Mouse (Mus musculus): ENCODE data around the gene Hectd4.

Gene Hectd4

DNA sequence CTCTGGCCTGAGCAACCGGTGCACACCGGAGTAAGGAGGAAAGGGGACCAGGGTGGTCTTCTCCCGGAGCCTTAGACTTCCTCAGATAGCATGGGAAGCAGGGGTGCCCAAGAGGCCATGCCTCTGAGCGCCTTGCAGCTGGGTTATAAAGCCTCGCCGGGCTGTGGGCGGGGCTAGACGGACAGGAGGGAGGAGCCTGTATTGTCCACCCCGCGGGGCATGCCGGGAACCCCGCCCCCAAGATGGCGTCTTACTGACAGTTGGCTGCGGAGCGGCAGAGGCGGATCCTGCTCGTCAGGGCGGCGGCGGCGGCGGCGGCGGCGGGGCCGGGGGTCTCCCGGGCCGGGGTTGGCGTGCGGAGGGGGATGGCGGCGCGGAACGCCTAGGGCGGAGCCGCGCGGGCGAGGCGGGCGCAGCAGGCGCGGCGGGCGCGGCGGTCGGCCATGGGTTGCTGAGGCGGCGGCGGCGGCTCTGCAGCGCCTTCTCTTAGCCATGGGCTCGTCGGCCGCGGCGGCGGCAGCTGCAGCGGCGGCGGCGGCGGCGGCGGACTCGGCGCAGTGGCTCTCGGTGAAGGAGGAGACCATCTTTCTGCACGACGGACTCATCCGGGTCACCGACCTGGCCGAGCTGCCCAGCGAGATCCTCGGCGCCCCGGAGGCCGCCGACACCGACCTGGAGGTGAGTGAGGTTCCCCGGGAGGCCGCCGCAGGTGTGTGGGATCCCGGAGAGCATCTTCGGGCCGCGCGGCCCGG is at the start of gene Hectd4:
Hectd4 (plus strand) TSS at position 240 of the 752 bp plus-strand sequence.
- CTCF ChIA-PET: interaction anchor here in 3 of 4 experiments (0.6 to 1.4 kb wide), 5 partner anchors 9 to 180 kb away, joined by 3 to 4 read pairs (median 3); no protein-coding TSS in a partner anchor
- POLR2A ChIA-PET: interaction anchor here (0.6 to 10.0 kb wide), 34 partner anchors 9 to 852 kb away, joined by 3 to 153 read pairs (median 4); partner anchors contain the start of genes Naa25 (in 3 of the 4), Rpl6 (in 2 of the 4) and Trafd1 (in 1 of the 4)

DNA sequence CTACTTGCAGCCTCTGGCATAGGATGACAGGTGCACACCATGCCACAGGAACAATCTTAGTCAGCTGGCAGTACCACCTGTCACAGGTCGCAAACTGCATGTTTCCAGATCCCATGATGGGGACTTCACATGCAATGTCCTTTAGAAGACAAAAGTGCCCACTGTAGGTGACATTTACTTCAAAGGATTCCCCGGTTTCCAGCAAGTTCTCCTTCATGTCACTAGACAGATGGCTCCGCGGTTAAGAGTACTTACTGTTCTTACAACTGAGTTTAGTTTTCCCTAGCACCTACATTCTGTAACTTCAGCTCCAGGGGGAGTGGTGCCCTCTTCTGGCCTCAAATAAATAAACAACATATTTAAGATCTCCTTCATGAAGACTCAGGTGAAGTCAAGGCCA is 47.2 kb upstream of the Hectd4 start:
- POLR2A ChIA-PET: interaction anchor here in 1 of 4 experiments (0.8 to 1.0 kb wide), 2 partner anchors 13 to 670 kb away, joined by 3 to 4 read pairs; partner anchors contain the start of gene Plbd2
- CTCF ChIA-PET: interaction anchor here in 3 of 4 experiments (0.6 to 1.0 kb wide), 4 partner anchors 10 to 38 kb away, joined by 3 to 9 read pairs (median 4); no protein-coding TSS in a partner anchor

DNA sequence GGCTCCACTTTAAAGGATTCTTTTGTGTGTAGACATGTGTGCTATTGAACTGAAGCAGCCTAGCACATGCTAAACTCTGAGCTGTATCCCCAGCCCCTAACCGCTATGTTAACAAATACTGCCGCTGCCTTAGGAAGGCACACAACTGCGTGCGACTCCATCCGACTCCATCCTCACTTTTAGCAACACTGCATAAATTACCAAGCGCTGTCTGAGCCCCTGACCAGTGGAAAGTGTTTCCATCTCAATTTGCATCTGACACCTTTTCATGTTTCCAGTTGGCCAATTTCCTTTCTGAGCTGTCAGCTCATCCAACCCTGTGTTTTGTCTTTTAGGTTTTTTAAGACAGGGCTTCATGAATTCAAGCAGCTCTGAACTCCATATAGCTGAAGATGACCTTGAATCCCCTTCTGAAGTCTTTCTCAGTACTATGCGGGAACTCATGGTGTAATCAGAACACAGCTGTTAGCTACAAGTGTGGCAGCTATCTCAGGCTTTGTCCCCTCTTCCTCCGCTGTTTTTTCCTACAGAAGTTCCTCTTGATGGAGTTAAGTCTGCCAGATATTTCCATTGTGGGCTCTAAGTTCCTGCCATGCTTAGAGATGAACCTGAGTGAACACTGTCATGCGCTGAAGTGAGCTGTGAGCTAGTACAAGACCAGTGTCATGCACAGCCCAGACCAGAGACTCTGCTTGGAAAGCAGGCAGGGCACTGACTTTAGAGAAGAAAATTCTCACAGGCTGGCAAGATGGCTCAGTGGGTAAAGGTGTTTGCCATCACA is 40.8 kb upstream of the Hectd4 start:
- ChIA-PET POLR2A (interaction anchor here in 2 of 4 experiments (1.0 to 3.9 kb wide), 7 partner anchors 8 to 294 kb away, joined by 3 to 17 read pairs (median 7); partner anchors contain the start of gene Rpl6 (in 1 of the 2)), CTCF (interaction anchor here in 2 of 4 experiments (0.5 to 2.8 kb wide), 2 partner anchors 9 to 11 kb away, joined by 3 to 10 read pairs; no protein-coding TSS in a partner anchor)

DNA sequence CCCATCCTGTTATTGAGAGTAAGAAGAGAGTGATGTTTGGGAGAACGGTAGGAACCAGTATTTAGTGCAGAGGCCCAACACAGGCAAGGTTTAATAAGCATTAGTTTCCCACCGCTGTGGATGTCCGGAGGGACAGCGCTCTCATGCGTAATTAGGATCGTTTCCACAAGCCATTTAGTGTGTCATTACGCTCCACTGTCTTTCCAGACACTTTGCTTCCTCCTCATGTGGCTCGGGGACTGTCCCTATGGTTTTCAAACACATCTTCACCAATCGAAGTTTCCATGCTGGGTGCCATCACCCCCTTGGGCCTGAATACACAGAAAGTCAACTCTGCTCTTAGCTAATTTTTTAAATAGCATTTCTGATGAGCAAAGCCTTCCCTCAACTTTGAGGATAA is 36.8 kb upstream of the Hectd4 start:
- POLR2A ChIA-PET: interaction anchor here in 1 of 4 experiments (1.1 to 1.2 kb wide), 2 partner anchors 9 to 165 kb away, joined by 3 read pairs; no protein-coding TSS in a partner anchor
- CTCF ChIA-PET: interaction anchor here in 1 of 4 experiments (0.6 kb wide), 1 partner anchor 449 kb away, joined by 3 read pairs; no protein-coding TSS in a partner anchor

GRCm38 (mm10) chr5:121184375-121184774 is 35.6 kb upstream of the Hectd4 start:
- ChIA-PET CTCF (interaction anchor here in 2 of 4 experiments (0.8 to 1.3 kb wide), 2 partner anchors 9 to 185 kb away, joined by 3 read pairs; no protein-coding TSS in a partner anchor), POLR2A (interaction anchor here in 3 of 4 experiments (0.5 to 3.5 kb wide), 13 partner anchors 10 to 213 kb away, joined by 3 to 21 read pairs (median 3); partner anchors contain the start of genes Rpl6 (in 2 of the 3), Hectd4 (in 1 of the 3) and Naa25 (in 1 of the 3))

GRCm38 (mm10) chr5:121184945-121185551 is 35.0 kb upstream of the Hectd4 start:
- CTCF ChIA-PET: interaction anchor here in 3 of 4 experiments (0.6 to 1.3 kb wide), 4 partner anchors 9 to 944 kb away, joined by 3 to 4 read pairs (median 3); no protein-coding TSS in a partner anchor
- POLR2A ChIA-PET: interaction anchor here in 3 of 4 experiments (0.6 to 3.5 kb wide), 16 partner anchors 10 to 1649 kb away, joined by 3 to 21 read pairs (median 4); partner anchors contain the start of genes Rpl6 (in 2 of the 3), Hectd4 (in 1 of the 3) and Naa25 (in 1 of the 3)

DNA sequence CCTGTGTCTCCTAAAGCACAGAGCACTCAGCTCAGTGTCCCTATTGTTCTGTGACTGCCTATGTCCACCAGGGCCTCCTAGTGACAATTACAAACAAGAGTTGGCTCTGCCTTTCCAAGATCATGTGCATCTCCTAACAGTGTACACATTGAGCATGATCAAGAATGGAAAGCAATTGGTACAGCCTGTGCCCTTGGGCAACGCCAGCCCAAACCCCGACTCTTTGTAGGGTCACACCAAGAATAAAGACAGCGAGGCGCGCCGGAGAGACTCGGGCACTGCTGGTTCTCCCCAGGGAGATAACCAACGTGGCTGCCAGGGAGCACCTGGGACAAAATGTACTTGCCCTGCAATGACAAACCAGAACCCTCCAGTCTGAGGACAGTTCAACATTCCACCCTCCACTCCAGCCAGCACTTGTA is 32.4 kb upstream of the Hectd4 start:
- POLR2A ChIA-PET: interaction anchor here in 3 of 4 experiments (0.7 to 3.5 kb wide), 6 partner anchors 9 to 375 kb away, joined by 3 to 24 read pairs (median 12); partner anchors contain the start of genes Oas1c (in 1 of the 3) and Rpl6 (in 1 of the 3)
- CTCF ChIA-PET: interaction anchor here in 1 of 4 experiments (0.5 to 0.7 kb wide), 2 partner anchors 15 to 75 kb away, joined by 3 to 4 read pairs; no protein-coding TSS in a partner anchor

DNA sequence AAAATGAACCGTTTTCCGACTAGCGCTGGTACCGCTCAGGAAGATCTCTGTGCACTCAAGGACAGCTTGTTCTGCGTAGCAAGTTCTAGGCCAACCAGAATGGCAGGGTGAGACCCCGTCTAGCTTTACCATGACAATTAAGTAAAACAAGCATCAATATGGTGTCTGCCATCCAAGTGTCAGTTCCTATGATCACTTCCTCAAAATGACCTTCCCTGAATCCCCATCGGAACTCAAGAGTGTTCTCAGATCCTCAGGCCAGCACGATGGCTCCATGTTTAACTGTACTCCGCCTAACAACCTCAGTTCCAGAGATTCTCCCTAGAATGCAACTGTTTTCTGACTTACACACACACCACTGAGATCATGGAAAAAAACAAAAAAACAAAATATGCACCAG is 31.8 kb upstream of the Hectd4 start:
- POLR2A ChIA-PET: interaction anchor here (0.5 to 3.2 kb wide), 6 partner anchors 10 to 496 kb away, joined by 3 to 24 read pairs (median 11); partner anchors contain the start of genes Oas1c (in 1 of the 4) and Rpl6 (in 1 of the 4)
- CTCF ChIA-PET: interaction anchor here in 1 of 4 experiments (0.6 to 0.7 kb wide), 2 partner anchors 9 to 16 kb away, joined by 3 read pairs; no protein-coding TSS in a partner anchor

DNA sequence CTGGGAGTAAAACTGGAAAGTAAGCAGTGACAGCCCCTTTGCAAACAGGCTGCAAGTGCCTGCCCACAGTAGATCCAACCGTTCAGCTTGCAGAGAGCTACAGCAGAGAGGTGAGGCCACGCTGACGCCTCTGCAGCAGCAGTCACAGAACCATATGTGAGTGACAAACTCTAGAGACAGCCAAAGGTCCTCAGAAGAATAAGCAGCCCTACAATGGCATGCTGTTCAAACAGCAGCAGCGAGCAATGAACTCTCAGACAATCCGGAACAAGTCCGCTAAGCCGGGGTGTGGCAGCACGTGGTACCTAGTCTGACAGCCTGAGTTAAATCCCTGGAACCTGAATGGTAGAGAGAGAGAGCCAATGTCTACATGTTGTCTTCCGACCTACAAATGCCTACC is 30.8 kb upstream of the Hectd4 start:
- ChIA-PET CTCF (interaction anchor here in 2 of 4 experiments (0.6 to 1.6 kb wide), 3 partner anchors 11 to 208 kb away, joined by 4 to 10 read pairs (median 7); no protein-coding TSS in a partner anchor), POLR2A (interaction anchor here in 3 of 4 experiments (0.6 to 3.2 kb wide), 9 partner anchors 8 to 1527 kb away, joined by 3 to 24 read pairs (median 13); partner anchors contain the start of gene Rpl6 (in 2 of the 3))

DNA sequence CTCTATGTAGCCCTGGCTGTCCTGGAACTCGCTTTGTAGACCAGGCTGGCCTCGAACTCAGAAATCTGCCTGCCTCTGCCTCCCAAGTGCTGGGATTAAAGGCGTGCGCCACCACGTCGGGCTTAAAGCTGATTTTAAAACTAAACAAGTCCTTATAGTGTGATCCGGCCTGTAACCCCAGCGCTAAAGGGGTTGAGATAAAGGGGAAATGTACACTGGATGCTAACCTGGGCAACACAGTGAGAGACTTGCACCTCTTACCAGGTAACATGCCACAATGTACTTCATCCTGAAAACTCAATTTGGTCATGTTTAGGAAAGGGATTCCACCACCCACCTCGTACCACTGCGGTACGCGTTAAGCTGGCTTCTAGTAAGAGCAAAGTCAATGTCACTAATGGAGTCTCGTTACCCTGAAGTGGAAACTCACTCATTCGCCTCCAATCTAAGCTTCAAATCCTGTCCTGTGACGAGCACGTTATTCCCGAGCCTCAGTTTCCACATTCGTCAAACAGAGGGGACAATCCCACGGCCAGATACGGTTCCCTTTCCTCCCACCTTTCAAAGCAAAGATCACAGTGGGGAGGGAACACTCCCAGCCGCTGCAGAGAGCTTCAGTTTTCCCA is 29.7 kb upstream of the Hectd4 start:
- CTCF ChIA-PET: interaction anchor here in 1 of 4 experiments (1.1 to 1.6 kb wide), 2 partner anchors 12 to 23 kb away, joined by 3 to 10 read pairs; no protein-coding TSS in a partner anchor
- POLR2A ChIA-PET: interaction anchor here (0.6 to 3.2 kb wide), 19 partner anchors 9 to 446 kb away, joined by 3 to 24 read pairs (median 4); partner anchors contain the start of genes Rpl6 (in 2 of the 4) and Oas1a (in 1 of the 4)

GRCm38 (mm10) chr5:121190836-121191583 is 29.0 kb upstream of the Hectd4 start, which contains the start of gene Ptpn11:
Gene Ptpn11 (minus strand): TSS chr5:121191397.
- ChIA-PET POLR2A (interaction anchor here in 3 of 4 experiments (0.6 to 3.2 kb wide), 13 partner anchors 9 to 284 kb away, joined by 3 to 24 read pairs (median 6); partner anchors contain the start of genes Rpl6 (in 2 of the 3) and Oas1a (in 1 of the 3)), CTCF (interaction anchor here in 1 of 4 experiments (1.1 to 1.6 kb wide), 2 partner anchors 13 to 24 kb away, joined by 3 to 10 read pairs; no protein-coding TSS in a partner anchor)

DNA sequence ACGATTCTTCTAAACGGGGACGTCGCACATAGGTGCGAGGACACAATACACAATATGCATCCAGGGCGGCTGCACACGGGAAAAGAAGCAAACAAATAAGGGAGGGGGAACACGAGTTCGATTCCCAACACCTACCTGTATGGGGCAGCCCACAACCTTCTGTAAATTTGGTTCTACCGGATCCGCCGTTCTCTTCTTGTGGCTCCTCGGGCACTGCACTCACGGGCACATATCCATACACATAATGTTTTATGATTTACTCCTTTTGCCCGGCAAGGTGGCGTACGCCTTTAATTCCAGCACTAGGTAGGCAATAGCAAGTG is 28.5 kb upstream of the Hectd4 start:
- POLR2A ChIA-PET: interaction anchor here in 1 of 4 experiments (2.1 kb wide), 1 partner anchor 13 kb away, joined by 16 read pairs; the partner anchor contains the start of gene Rpl6
- CTCF ChIA-PET: no interaction called here

- ChIA-PET POLR2A (interaction anchor here in 2 of 4 experiments (1.2 to 2.9 kb wide), 4 partner anchors 10 to 22 kb away, joined by 4 to 15 read pairs (median 8); partner anchors contain the start of gene Rpl6 (in 2 of the 2)), CTCF (interaction anchor here in 2 of 4 experiments (0.6 to 1.0 kb wide), 2 partner anchors 9 to 70 kb away, joined by 3 to 4 read pairs; no protein-coding TSS in a partner anchor)
Observed at GRCm38 (mm10) chr5:121194173-121194572, 25.8 kb upstream of the Hectd4 start.

- ChIA-PET CTCF (interaction anchor here in 1 of 4 experiments (0.6 kb wide), 1 partner anchor 20 kb away, joined by 9 read pairs; no protein-coding TSS in a partner anchor), POLR2A (interaction anchor here in 1 of 4 experiments (1.0 to 2.9 kb wide), 4 partner anchors 8 to 15 kb away, joined by 3 to 13 read pairs (median 7); partner anchors contain the start of gene Rpl6)
Observed at GRCm38 (mm10) chr5:121196764-121197163, 23.3 kb upstream of the Hectd4 start.

DNA sequence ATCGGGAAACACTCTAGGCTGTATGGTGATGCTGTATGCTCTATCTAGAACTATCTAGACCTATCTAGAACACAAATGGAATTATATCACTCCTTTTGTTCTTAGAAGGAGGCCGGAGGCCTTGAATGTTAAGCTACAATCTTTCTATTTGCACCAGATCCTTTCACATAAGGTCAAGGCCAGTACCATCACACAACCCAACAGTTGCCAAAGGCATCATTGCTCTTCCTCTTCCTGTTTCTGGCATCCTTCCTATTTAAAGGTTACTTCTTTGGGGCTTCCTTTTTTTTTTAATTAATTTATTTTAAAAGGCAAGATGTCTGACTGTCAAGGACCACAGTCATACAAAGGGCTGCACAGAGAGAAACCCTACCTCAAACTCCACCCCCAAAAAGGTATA is 22.7 kb upstream of the Hectd4 start:
- CTCF ChIA-PET: no interaction called here
- POLR2A ChIA-PET: interaction anchor here in 1 of 4 experiments (1.0 to 2.1 kb wide), 2 partner anchors 9 to 12 kb away, joined by 3 to 10 read pairs; no protein-coding TSS in a partner anchor
